Mouse (Mus musculus): ENCODE data around the gene Pla2g4d. TPM values are rescaled to one million over a fixed set of nuclear protein-coding genes. Genes with fewer than 3 reads are reported as not detected.

Pla2g4d gene
- not detected for total RNA-seq (2023)

GRCm38 (mm10) chr2:120288995-120289394, at the start of gene Pla2g4d:
Gene Pla2g4d, minus strand, starts transcription at chr2:120289197.

DNA sequence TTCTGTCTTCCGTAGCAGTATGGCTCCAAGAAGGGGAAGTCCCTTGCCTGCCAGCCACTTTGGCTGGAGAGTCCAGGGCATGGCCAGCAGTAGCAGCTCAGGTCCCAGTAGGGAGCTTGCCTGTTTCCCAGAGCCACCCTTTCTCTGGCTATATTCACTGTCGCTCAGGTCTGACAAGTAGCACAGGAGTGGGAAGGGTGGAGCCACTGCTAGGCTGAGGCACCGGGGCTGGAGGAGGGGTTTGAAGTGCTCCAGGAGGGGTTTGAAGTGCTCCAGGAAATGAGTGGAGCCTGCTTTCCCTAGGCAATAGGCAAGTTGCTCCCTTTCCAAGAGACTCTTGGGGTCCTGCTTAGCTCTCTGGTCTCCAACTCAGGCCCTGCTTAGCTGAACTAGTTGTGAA, 25.0 kb upstream of the Pla2g4d start, which contains the start of gene Pla2g4f:
Gene Pla2g4f, minus strand, starts transcription at position 190 of the 400 bp plus-strand sequence.

DNA sequence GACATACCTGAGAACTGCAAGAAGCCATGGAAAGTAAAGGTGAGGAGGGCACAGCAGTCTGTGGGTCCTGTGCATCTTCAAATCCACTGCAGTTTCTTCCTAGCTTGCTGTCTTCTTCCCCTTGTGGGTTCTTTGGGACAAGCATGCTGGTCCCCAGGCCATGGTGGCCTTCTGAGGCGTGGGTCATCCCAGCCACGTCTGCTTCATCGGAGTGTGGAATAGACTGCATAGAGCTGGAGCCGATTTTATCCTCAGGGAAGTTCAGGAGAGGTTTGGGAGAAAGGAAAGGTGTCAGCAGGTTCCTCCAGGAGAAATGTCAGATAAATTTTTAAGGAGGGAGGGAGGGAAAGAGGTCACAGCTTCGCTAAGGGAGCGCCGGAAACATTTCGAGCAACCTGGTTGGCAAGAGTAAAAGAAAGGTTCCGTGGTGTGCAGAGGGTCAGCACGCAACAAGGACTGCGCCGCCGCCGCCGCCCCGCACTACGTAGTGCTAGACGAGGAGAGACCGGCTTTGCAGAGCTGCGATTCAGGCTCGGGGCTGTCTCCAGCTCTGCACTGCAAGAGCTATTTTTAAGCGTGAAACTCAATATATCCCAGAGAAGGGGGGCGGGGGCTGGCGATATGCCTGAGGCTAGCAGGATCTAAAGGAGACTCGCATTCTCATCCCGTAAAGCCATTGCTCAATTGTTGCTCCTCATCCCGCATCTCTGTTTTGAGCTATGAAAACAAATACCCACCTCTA, 44.1 kb downstream of the Pla2g4d start, which contains the start of gene Pla2g4e:
Gene Pla2g4e, minus strand, starts transcription at position 657 of the 742 bp plus-strand sequence.

Other genes with a start within 250 kb of the Pla2g4d start
- gene Ehd4, start 134.6 kb downstream of the Pla2g4d start, total RNA-seq (2023) = 10 to 100 TPM; 19.3 to 22.2 TPM
- gene Pla2g4e, start 43.9 kb downstream of the Pla2g4d start, total RNA-seq (2023) = not detected
- gene Pla2g4f, start 25.0 kb upstream of the Pla2g4d start, total RNA-seq (2023) = under 1 TPM; 0.67 to 0.71 TPM
- gene Vps39, start 63.9 kb upstream of the Pla2g4d start, total RNA-seq (2023) = 10 to 100 TPM; 66.4 to 73.2 TPM
- gene Ganc, start 114.7 kb upstream of the Pla2g4d start, total RNA-seq (2023) = 10 to 100 TPM; 21.5 to 22.4 TPM
- gene Tmem87a, start 114.9 kb upstream of the Pla2g4d start, total RNA-seq (2023) = 10 to 100 TPM; 62.4 to 64.3 TPM
- gene Capn3, start 166.8 kb upstream of the Pla2g4d start, total RNA-seq (2023) = 1 to 10 TPM; 3.7 to 4.6 TPM

Data from T-cell, adult 66 days (primary cell).